Mouse (Mus musculus) stomach, embryonic 14.5 days (tissue): ENCODE results near the gene Frmd4a. TPM values are rescaled to one million over a fixed set of nuclear protein-coding genes. Genes with fewer than 3 reads are reported as not detected.

Experiments
- ATAC-seq: fragments of 200-750 bp; cut with Nextera tagmentation; 2 replicates; pipeline ENCODE4 v1.8.0; 2017; ENCODE audit warnings: low read depth, moderate TSS enrichment; ENCODE audit not compliant: insufficient number of reproducible peaks, insufficient read depth, low FRiP score
- H3K27ac ChIP-seq: fragments of 300-500 bp; sonication (generic); 2 replicates; pipeline ENCODE4 v1.5.1; 2014; ENCODE audit warnings: mild to moderate bottlenecking, low read length, moderate library complexity, mixed read lengths
- H3K27me3 ChIP-seq: fragments of 300-500 bp; sonication (generic); 2 replicates; pipeline ENCODE4 v1.6.1; 2014; ENCODE audit warnings: low read length, control low read depth, mixed read lengths; ENCODE audit not compliant: control insufficient read depth, insufficient read depth
- H3K36me3 ChIP-seq: fragments of 300-500 bp; sonication (generic); 2 replicates; pipeline ENCODE4 v1.6.1; 2014; ENCODE audit warnings: mild to moderate bottlenecking, control low read depth, low read length, moderate library complexity, mixed read lengths; ENCODE audit not compliant: control insufficient read depth, insufficient read depth
- H3K4me1 ChIP-seq: fragments of 300-500 bp; sonication (generic); 2 replicates; pipeline ENCODE4 v1.6.1; 2014; ENCODE audit warnings: low read length, control low read depth, mixed read lengths; ENCODE audit not compliant: control insufficient read depth, insufficient read depth
- H3K4me2 ChIP-seq: fragments of 300-500 bp; sonication (generic); replicated peaks from 2 replicates; pipeline ENCODE4 v1.6.1; 2014; ENCODE audit warnings: low read depth, low read length, control low read depth
- H3K4me3 ChIP-seq: fragments of 300-500 bp; sonication (generic); 2 replicates; pipeline ENCODE4 v1.5.1; 2014; ENCODE audit warnings: low read depth, low read length, control low read depth
- H3K9ac ChIP-seq: fragments of 300-500 bp; sonication (generic); replicated peaks from 2 replicates; pipeline ENCODE4 v1.6.1; 2014; ENCODE audit warnings: low read depth, mild to moderate bottlenecking, control low read depth, low read length, moderate library complexity, mixed read lengths
- H3K9me3 ChIP-seq: fragments of 300-500 bp; sonication (generic); 2 replicates; pipeline ENCODE4 v1.6.1; 2016; ENCODE audit warnings: low read depth, low read length, control low read depth; ENCODE audit not compliant: control insufficient read depth
- WGBS: fragments of 180-500 bp; shearing (Covaris S2); extraction: QIAGEN DNeasy Blood & Tissue Kit; methylation state at CpG from one replicate; pipeline ENCODE4 v1.1.7; 2014; 5-methylcytosine and 5-hydroxymethylcytosine counted together
- polyA plus RNA-seq: library from polyadenylated mRNA; unstranded; fragments of >200 nt; fragmentation: Nextera tagmentation; extraction: Ambion mirVana; gene quantifications from 2 replicates; pipeline ENCODE4 v1.2.1, GENCODE M21; 2014

Gene Frmd4a
- polyA plus RNA-seq, 1 experiment from 2014 or later = 42.4 TPM

- Histone ChIP-seq H3K27ac (0 out of 2 replicates have a peak overlapping the region, but pooled peaks have one; percentile 55), H3K36me3 (no peaks in the 10 kb centered on the region), H3K4me3 (peak overlapping the region; percentile 46), H3K9ac (no peak overlapping the region; the same call in 1 of the 2 replicates), H3K4me1 (peaks cover 4% of the 10 kb centered on the region; the same call in 1 of the 2 replicates), H3K4me2 (peak overlapping the region; percentile 71), H3K27me3 (no peaks in the 10 kb centered on the region), H3K9me3 (no peaks in the 10 kb centered on the region)
- ATAC-seq = no peak
- 2% methylated on average over 16 of the region's 16 CpGs for WGBS
Measured at GRCm38 (mm10) chr2:4153131-4153631, 135.7 kb downstream of the Frmd4a start.

GRCm38 (mm10) chr2:4154036-4154653 is 136.6 kb downstream of the Frmd4a start:
- Histone ChIP-seq H3K4me3 (peak overlapping the region; percentile 46; the same call in 1 of the 2 replicates), H3K36me3 (no peaks in the 10 kb centered on the region), H3K4me1 (peaks cover 4% of the 10 kb centered on the region; the same call in 1 of the 2 replicates), H3K27me3 (no peaks in the 10 kb centered on the region), H3K9me3 (no peaks in the 10 kb centered on the region), H3K27ac (no peak overlapping the region), H3K9ac (no peak overlapping the region), H3K4me2 (peak overlapping the region; percentile 71; the same call in 1 of the 2 replicates)
- no peak for ATAC-seq
- 71% methylated on average over 5 of the region's 5 CpGs for WGBS

GRCm38 (mm10) chr2:4154654-4155047 is 137.1 kb downstream of the Frmd4a start:
- H3K27ac ChIP-seq = no peak overlapping the region
- H3K4me3 ChIP-seq = no peak overlapping the region
- 88% methylated on average over 4 of the region's 4 CpGs for WGBS
- H3K9ac ChIP-seq = no peak overlapping the region
- H3K27me3 ChIP-seq = no peaks in the 10 kb centered on the region
- no peaks in the 10 kb centered on the region for H3K9me3 ChIP-seq
- H3K4me1 ChIP-seq = peaks cover 4% of the 10 kb centered on the region; the same call in 1 of the 2 replicates
- ATAC-seq = no peak
- H3K4me2 ChIP-seq = no peak overlapping the region
- H3K36me3 ChIP-seq = no peaks in the 10 kb centered on the region

- Histone ChIP-seq H3K27ac (no peak overlapping the region), H3K4me3 (no peak overlapping the region), H3K9me3 (no peaks in the 10 kb centered on the region), H3K4me1 (peaks cover 4% of the 10 kb centered on the region; the same call in 1 of the 2 replicates), H3K36me3 (no peaks in the 10 kb centered on the region), H3K9ac (no peak overlapping the region), H3K27me3 (no peaks in the 10 kb centered on the region), H3K4me2 (no peak overlapping the region)
- no peak for ATAC-seq
Measured at GRCm38 (mm10) chr2:4155406-4155805, 137.9 kb downstream of the Frmd4a start.

- no peaks in the 10 kb centered on the region for H3K27me3 ChIP-seq
Measured at GRCm38 (mm10) chr2:4156511-4156910, 139.0 kb downstream of the Frmd4a start.

GRCm38 (mm10) chr2:4157396-4157795 is 139.9 kb downstream of the Frmd4a start:
- 77% methylated on average over 4 of the region's 4 CpGs for WGBS
- Histone ChIP-seq H3K4me3 (no peak overlapping the region), H3K27me3 (no peaks in the 10 kb centered on the region), H3K9ac (no peak overlapping the region), H3K4me2 (no peak overlapping the region), H3K27ac (no peak overlapping the region), H3K4me1 (peaks cover 4% of the 10 kb centered on the region; the same call in 1 of the 2 replicates), H3K36me3 (no peaks in the 10 kb centered on the region), H3K9me3 (no peaks in the 10 kb centered on the region)
- ATAC-seq = no peak

More at GRCm38 (mm10) chr2:4156511-4156910, 139.0 kb downstream of the Frmd4a start:
- H3K9me3 ChIP-seq = no peaks in the 10 kb centered on the region
- no peak overlapping the region for H3K4me2 ChIP-seq
- no peaks in the 10 kb centered on the region for H3K36me3 ChIP-seq
- peaks cover 4% of the 10 kb centered on the region; the same call in 1 of the 2 replicates for H3K4me1 ChIP-seq
- no peak for ATAC-seq
- no peak overlapping the region for H3K4me3 ChIP-seq
- no peak overlapping the region for H3K9ac ChIP-seq
- H3K27ac ChIP-seq = no peak overlapping the region

GRCm38 (mm10) chr2:4159574-4160203 is 142.2 kb downstream of the Frmd4a start:
- ATAC-seq = no peak
- Histone ChIP-seq H3K4me2 (no peak overlapping the region), H3K4me3 (no peak overlapping the region), H3K4me1 (no peaks in the 10 kb centered on the region), H3K9ac (no peak overlapping the region), H3K36me3 (no peaks in the 10 kb centered on the region), H3K27ac (no peak overlapping the region), H3K9me3 (no peaks in the 10 kb centered on the region), H3K27me3 (no peaks in the 10 kb centered on the region)
- WGBS = 82% methylated on average over 15 of the region's 15 CpGs

GRCm38 (mm10) chr2:4166191-4166590 is 148.7 kb downstream of the Frmd4a start:
- H3K4me3 ChIP-seq = no peak overlapping the region
- WGBS = 76% methylated on average over 2 of the region's 2 CpGs
- H3K4me1 ChIP-seq = no peaks in the 10 kb centered on the region
- H3K27ac ChIP-seq = no peak overlapping the region
- no peak overlapping the region for H3K4me2 ChIP-seq
- H3K36me3 ChIP-seq = no peaks in the 10 kb centered on the region
- H3K27me3 ChIP-seq = no peaks in the 10 kb centered on the region
- ATAC-seq = no peak
- no peak overlapping the region for H3K9ac ChIP-seq
- no peaks in the 10 kb centered on the region for H3K9me3 ChIP-seq
